Comparison of ENCODE assay signal across 34 mouse cellular contexts in genomic region chr10:111779956-111780355, GRCm38 (mm10).
"Had no signal": no experiment of that assay in that cellular context is flagged by ENCODE, and none has a peak within 500 bp of the region (broad histone marks: within the 10 kb centered on the region; RNA-seq: fewer than 3 reads in every experiment).

No protein-coding gene starts in this region.

- H3K4me1 ChIP-seq: intestine, embryonic 15.5 days; kidney, embryonic 15.5 days had no signal

- ATAC-seq: hindbrain, embryonic 16.5 days; hindbrain, postnatal 0 days; inflammation-experienced regulatory T-cells, adult 6 months; intestine, embryonic 15.5 days; intestine, embryonic 16.5 days; intestine, postnatal 0 days had no signal

- H3K36me3 ChIP-seq: heart, embryonic 13.5 days; heart, embryonic 15.5 days; hindbrain, embryonic 10.5 days; hindbrain, embryonic 12.5 days; hindbrain, embryonic 13.5 days; hindbrain, embryonic 15.5 days; intestine, embryonic 15.5 days; kidney, embryonic 15.5 days had no signal

- H3K9ac ChIP-seq: heart, embryonic 13.5 days; heart, embryonic 15.5 days; hindbrain, embryonic 12.5 days; hindbrain, embryonic 13.5 days; hindbrain, embryonic 14.5 days; hindbrain, embryonic 15.5 days; intestine, embryonic 15.5 days; kidney, embryonic 15.5 days had no signal

- H3K27ac ChIP-seq: heart, embryonic 13.5 days; heart, embryonic 15.5 days; hindbrain, embryonic 10.5 days; hindbrain, embryonic 12.5 days; hindbrain, embryonic 13.5 days; hindbrain, embryonic 14.5 days; hindbrain, embryonic 15.5 days; hindbrain, postnatal 0 days; intestine, embryonic 15.5 days; kidney, embryonic 15.5 days; kidney, postnatal 0 days; layer of hippocampus, adult 2 months; left cerebral cortex, adult 2 months had no signal

- H3K4me2 ChIP-seq: heart, embryonic 11.5 days; heart, embryonic 13.5 days; heart, embryonic 15.5 days; hindbrain, embryonic 12.5 days; hindbrain, embryonic 13.5 days; hindbrain, embryonic 14.5 days; hindbrain, embryonic 15.5 days; intestine, embryonic 15.5 days; kidney, embryonic 15.5 days had no signal

- H3K9me3 ChIP-seq: heart, embryonic 13.5 days; heart, embryonic 15.5 days; hindbrain, embryonic 10.5 days; hindbrain, embryonic 12.5 days; hindbrain, embryonic 13.5 days; hindbrain, embryonic 15.5 days; intestine, embryonic 15.5 days; kidney, embryonic 15.5 days had no signal

- H3K27me3 ChIP-seq: heart, embryonic 13.5 days; heart, embryonic 15.5 days; hindbrain, embryonic 13.5 days; hindbrain, embryonic 15.5 days; intestine, embryonic 15.5 days; kidney, embryonic 15.5 days had no signal

- DNase-seq: heart, postnatal 10 days; heart, postnatal 14 days; heart, postnatal 36 days; heart, postnatal 4 days; kidney, adult 11 months; kidney, adult 18-20 months; kidney, adult 2 months; kidney, adult 8-10 months; kidney, adult 9 months; kidney, postnatal 10 days; kidney, postnatal 14 days; kidney, postnatal 25 days; kidney, postnatal 36 days; kidney, postnatal 4 days; layer of hippocampus, adult 9-11 months; layer of hippocampus, postnatal 36 days had no signal

- H3K4me3 ChIP-seq: heart, embryonic 13.5 days; heart, embryonic 15.5 days; hindbrain, embryonic 10.5 days; hindbrain, embryonic 12.5 days; hindbrain, embryonic 13.5 days; hindbrain, embryonic 15.5 days; intestine, embryonic 15.5 days; kidney, embryonic 15.5 days; layer of hippocampus, adult 2 months; left cerebral cortex, adult 2 months had no signal
